Comparison of ENCODE assay signal across 12 mouse cellular contexts in the genomic region with DNA sequence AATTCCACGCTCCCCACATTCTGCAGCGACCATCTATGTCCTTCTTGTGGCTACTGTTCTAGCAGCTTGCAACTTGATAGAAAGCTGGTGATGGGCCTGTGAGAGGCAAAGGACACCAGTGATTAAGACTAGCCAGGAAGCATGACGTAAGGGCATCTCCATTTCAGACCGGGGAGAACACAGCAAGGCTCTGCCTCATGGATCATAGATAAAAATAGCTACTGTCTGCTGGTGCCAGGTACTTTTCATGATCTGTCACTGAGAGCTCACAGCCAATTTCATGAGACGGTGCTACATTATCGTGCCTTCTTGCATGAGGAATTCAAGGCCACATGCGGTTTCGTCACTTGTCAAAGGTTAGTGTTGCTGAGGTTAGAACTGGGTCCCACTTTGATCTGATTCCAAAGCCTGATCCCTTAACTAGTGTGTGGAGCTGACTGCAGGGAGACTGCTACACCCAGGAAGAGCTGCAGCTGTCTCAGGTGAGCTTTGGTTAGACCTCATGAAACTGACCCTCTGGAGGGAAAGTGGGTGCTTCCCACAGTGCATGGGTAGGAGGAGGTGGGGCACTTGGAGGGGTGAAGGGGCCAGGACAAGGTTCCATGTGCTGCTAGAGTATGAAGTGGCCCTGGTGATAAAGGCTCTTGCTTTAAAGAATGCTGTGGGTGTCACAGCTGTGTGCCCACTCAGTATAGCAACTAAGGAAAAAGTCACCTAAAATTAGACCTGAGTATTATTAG.
DNase-seq lines count a peak whose midpoint lies in the region; ATAC-seq and TF ChIP-seq lines count a peak whose summit lies in the region.
"Had no signal": no experiment of that assay in that cellular context is flagged by ENCODE, and none has a peak within 500 bp of the region (broad histone marks: within the 10 kb centered on the region; RNA-seq: fewer than 3 reads in every experiment).

No protein-coding gene starts in this region.

- no peak overlapping the region for H3K4me2 ChIP-seq in forebrain, postnatal 0 days (ENCODE audit: low read depth)
- no peak overlapping the region for H3K4me2 ChIP-seq in kidney, embryonic 15.5 days
- H3K4me2 ChIP-seq: hindbrain, embryonic 12.5 days; neural tube, embryonic 12.5 days had no signal

- ATAC-seq in forebrain, postnatal 0 days = no peak; the same call in 1 of the 2 replicates
- no peak for ATAC-seq in kidney, embryonic 15.5 days (replicated peaks; ENCODE audit: low FRiP score)

- H3K9ac ChIP-seq in forebrain, postnatal 0 days = no peak overlapping the region
- H3K9ac ChIP-seq in kidney, embryonic 15.5 days = no peak overlapping the region
- H3K9ac ChIP-seq: hindbrain, embryonic 12.5 days; neural tube, embryonic 12.5 days had no signal

- H3K9me3 ChIP-seq in forebrain, postnatal 0 days (ENCODE audit: low read length) = no peaks in the 10 kb centered on the region
- H3K9me3 ChIP-seq in forebrain, embryonic 10.5 days = no peaks in the 10 kb centered on the region
- H3K9me3 ChIP-seq in embryonic facial prominence, embryonic 10.5 days = no peaks in the 10 kb centered on the region
- no peaks in the 10 kb centered on the region for H3K9me3 ChIP-seq in kidney, embryonic 15.5 days (replicated peaks)
- H3K9me3 ChIP-seq: hindbrain, embryonic 12.5 days; neural tube, embryonic 12.5 days had no signal

- no peaks in the 10 kb centered on the region for H3K4me1 ChIP-seq in forebrain, postnatal 0 days (ENCODE audit: insufficient read depth)
- H3K4me1 ChIP-seq in forebrain, embryonic 10.5 days = no peaks in the 10 kb centered on the region
- peaks cover 12% of the 10 kb centered on the region for H3K4me1 ChIP-seq in embryonic facial prominence, embryonic 10.5 days
- H3K4me1 ChIP-seq in kidney, embryonic 15.5 days = no peaks in the 10 kb centered on the region
- H3K4me1 ChIP-seq: hindbrain, embryonic 12.5 days; neural tube, embryonic 12.5 days had no signal

- WGBS in forebrain, postnatal 0 days = 72% methylated on average over 8 of the region's 8 CpGs
- 92% methylated on average over 8 of the region's 8 CpGs for WGBS in forebrain, embryonic 10.5 days
- WGBS in embryonic facial prominence, embryonic 10.5 days = 87% methylated on average over 8 of the region's 8 CpGs
- 80% methylated on average over 8 of the region's 8 CpGs for WGBS in kidney, embryonic 15.5 days

- TF ChIP-seq CTCF in forebrain, postnatal 0 days (IDR thresholded peaks at IDR 0.05; ENCODE audit: low read depth) = no peak

- H3K4me3 ChIP-seq in forebrain, postnatal 0 days (ENCODE audit: low read depth, low read length) = no peak overlapping the region
- no peak overlapping the region for H3K4me3 ChIP-seq in forebrain, embryonic 10.5 days
- H3K4me3 ChIP-seq in embryonic facial prominence, embryonic 10.5 days = no peak overlapping the region
- H3K4me3 ChIP-seq in kidney, embryonic 15.5 days (replicated peaks) = no peak overlapping the region
- H3K4me3 ChIP-seq: hindbrain, embryonic 12.5 days; neural tube, embryonic 12.5 days had no signal

- no peaks in the 10 kb centered on the region for H3K36me3 ChIP-seq in forebrain, postnatal 0 days (ENCODE audit: insufficient read depth)
- H3K36me3 ChIP-seq in forebrain, embryonic 10.5 days (replicated peaks) = no peaks in the 10 kb centered on the region
- no peaks in the 10 kb centered on the region for H3K36me3 ChIP-seq in embryonic facial prominence, embryonic 10.5 days (replicated peaks)
- H3K36me3 ChIP-seq in kidney, embryonic 15.5 days = no peaks in the 10 kb centered on the region
- H3K36me3 ChIP-seq: hindbrain, embryonic 12.5 days; neural tube, embryonic 12.5 days had no signal

- no peak overlapping the region for H3K27ac ChIP-seq in forebrain, postnatal 0 days (ENCODE audit: low read depth, low read length)
- H3K27ac ChIP-seq in forebrain, embryonic 10.5 days = no peak overlapping the region
- no peak overlapping the region for H3K27ac ChIP-seq in embryonic facial prominence, embryonic 10.5 days (replicated peaks)
- no peak overlapping the region for H3K27ac ChIP-seq in kidney, embryonic 15.5 days
- H3K27ac ChIP-seq: hindbrain, embryonic 12.5 days; macrophage; neural tube, embryonic 12.5 days had no signal

- no peaks in the 10 kb centered on the region for H3K27me3 ChIP-seq in forebrain, postnatal 0 days (ENCODE audit: insufficient read depth, low read length)
- H3K27me3 ChIP-seq in forebrain, embryonic 10.5 days (ENCODE audit: poor library complexity, severe bottlenecking) = no peaks in the 10 kb centered on the region
- H3K27me3 ChIP-seq in embryonic facial prominence, embryonic 10.5 days (replicated peaks; ENCODE audit: low read depth, poor library complexity, severe bottlenecking) = no peaks in the 10 kb centered on the region
- H3K27me3 ChIP-seq in kidney, embryonic 15.5 days = no peaks in the 10 kb centered on the region
- H3K27me3 ChIP-seq: CH12.LX; hindbrain, embryonic 12.5 days; neural tube, embryonic 12.5 days had no signal

- DNase-seq in forebrain, postnatal 0 days = peak; percentile 6
- DNase-seq in forebrain, embryonic 10.5 days (ENCODE audit: extremely low spot score, low spot score) = no peak
- DNase-seq in adipocyte (ENCODE audit: low spot score) = peak; percentile 57
- peak; percentile 25 to 37 for DNase-seq in gastrocnemius, postnatal 36 days
- peak; percentile 59 for DNase-seq in heart, postnatal 4 days
- DNase-seq in spleen, postnatal 4 days (ENCODE audit: low spot score in 2 of 2) = no peak
- no peak for DNase-seq in embryonic facial prominence, embryonic 10.5 days (ENCODE audit: low spot score)

- intact Hi-C loops in gastrocnemius, postnatal 36 days (cut with DNase I) = loop anchor here (5.0 kb wide), 1 partner anchor 115 kb away; no protein-coding TSS in a partner anchor

Comparison
In these comparisons a context has a peak if more than half of its experiments do, and no peak if none do; other contexts are left out.
1. DNase-seq: peak in forebrain, postnatal 0 days (single experiment), adipocyte (single experiment), gastrocnemius, postnatal 36 days (2 of 2) and heart, postnatal 4 days (single experiment); none in forebrain, embryonic 10.5 days (single experiment), spleen, postnatal 4 days (0 of 2) and embryonic facial prominence, embryonic 10.5 days (single experiment).